Mouse (Mus musculus) T-helper 1 cell (primary cell): Measurements from ENCODE around the gene Igsf8.

Source experiments
- in situ Hi-C: fragments of 300-600 bp; cut with MboI, MseI; formaldehyde crosslinking; loops from one replicate; pipeline ENCODE4 v1.15.1; 2025; ENCODE audit warnings: high pct_unique_total_duplicates

The Igsf8 gene

GRCm38 (mm10) chr1:172273386-172273785 is 11.9 kb downstream of the Igsf8 start:
- in situ Hi-C loops = no loop called here

- in situ Hi-C loops = no loop called here
Observed at GRCm38 (mm10) chr1:172274116-172274515, 12.7 kb downstream of the Igsf8 start.

- in situ Hi-C loops = no loop called here
Observed at GRCm38 (mm10) chr1:172274547-172274946, 13.1 kb downstream of the Igsf8 start.

- in situ Hi-C loops = no loop called here
Observed at GRCm38 (mm10) chr1:172277172-172277571, 15.7 kb downstream of the Igsf8 start.

GRCm38 (mm10) chr1:172278328-172278727 is 16.9 kb downstream of the Igsf8 start:
- in situ Hi-C loops = no loop called here

GRCm38 (mm10) chr1:172279768-172280509 is 18.5 kb downstream of the Igsf8 start:
- in situ Hi-C loops = no loop called here

GRCm38 (mm10) chr1:172281522-172282254 is 20.2 kb downstream of the Igsf8 start:
- in situ Hi-C loops = no loop called here

- in situ Hi-C loops = no loop called here
Observed at GRCm38 (mm10) chr1:172283073-172283472, 21.6 kb downstream of the Igsf8 start.

- in situ Hi-C loops = no loop called here
Observed at GRCm38 (mm10) chr1:172284221-172284620, 22.8 kb downstream of the Igsf8 start.

GRCm38 (mm10) chr1:172286740-172287139 is 25.3 kb downstream of the Igsf8 start:
- in situ Hi-C loops = no loop called here

- in situ Hi-C loops = no loop called here
Observed at GRCm38 (mm10) chr1:172288900-172289616, 27.6 kb downstream of the Igsf8 start.

- in situ Hi-C loops = no loop called here
Observed at GRCm38 (mm10) chr1:172289617-172289946, 28.1 kb downstream of the Igsf8 start.

GRCm38 (mm10) chr1:172292880-172293279 is 31.4 kb downstream of the Igsf8 start:
- in situ Hi-C loops = no loop called here

GRCm38 (mm10) chr1:172293449-172293848 is 32.0 kb downstream of the Igsf8 start:
- in situ Hi-C loops = no loop called here

GRCm38 (mm10) chr1:172295751-172296197 is 34.3 kb downstream of the Igsf8 start:
- in situ Hi-C loops = no loop called here

GRCm38 (mm10) chr1:172296816-172297510 is 35.5 kb downstream of the Igsf8 start:
- in situ Hi-C loops = no loop called here

GRCm38 (mm10) chr1:172297611-172298537 is 36.4 kb downstream of the Igsf8 start, which contains the start of gene Atp1a2:
Atp1a2 (minus strand) TSS chr1:172298064.
- in situ Hi-C loops = no loop called here

GRCm38 (mm10) chr1:172299528-172299927 is 38.1 kb downstream of the Igsf8 start:
- in situ Hi-C loops = no loop called here

GRCm38 (mm10) chr1:172300247-172300646 is 38.8 kb downstream of the Igsf8 start:
- in situ Hi-C loops = no loop called here

GRCm38 (mm10) chr1:172301180-172301579 is 39.7 kb downstream of the Igsf8 start:
- in situ Hi-C loops = no loop called here

GRCm38 (mm10) chr1:172302311-172302710 is 40.9 kb downstream of the Igsf8 start:
- in situ Hi-C loops = no loop called here
